Mouse (Mus musculus): ENCODE data around the gene Gm15085. TPM values are rescaled to one million over a fixed set of nuclear protein-coding genes. Genes with fewer than 3 reads are reported as not detected.

The Gm15085 gene
- not detected in 2 replicates for polyA plus RNA-seq (2012; rRNA removed; ENCODE audit: low replicate concordance)

DNA sequence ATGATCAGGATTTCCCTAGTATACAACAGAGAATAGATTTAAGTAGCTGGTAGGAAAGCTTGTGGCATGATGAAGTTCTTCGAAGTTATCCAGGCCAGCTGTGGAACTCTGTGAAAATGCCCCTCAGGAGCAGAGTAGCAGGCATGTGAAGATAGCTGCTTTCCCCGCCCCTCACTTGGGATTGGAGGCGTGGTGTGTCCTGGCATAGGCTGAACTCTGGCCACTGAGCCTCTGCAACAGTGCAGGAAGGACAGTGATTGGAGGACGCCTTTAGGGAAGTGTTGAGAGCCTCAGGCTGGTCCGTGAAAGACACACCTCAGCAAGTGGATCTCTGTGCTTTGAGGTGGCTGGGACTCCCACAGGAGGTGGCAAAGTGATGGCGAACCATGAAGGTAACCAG is at the start of gene Gm15085:
TSS of gene Gm15085 (plus strand) at position 301 of the 400 bp plus-strand sequence.

Other genes with a start within 250 kb of the Gm15085 start
- not detected in 2 replicates for gene Gm15093, start 175.2 kb upstream of the Gm15085 start, polyA plus RNA-seq (2012; rRNA removed; ENCODE audit: low replicate concordance)
- not detected in 2 replicates for gene Gm10439, start 147.0 kb downstream of the Gm15085 start, polyA plus RNA-seq (2012; rRNA removed; ENCODE audit: low replicate concordance)